Mouse (Mus musculus) thymus, adult 2 months (tissue): Measurements from ENCODE around the gene Wdr5. TPM values are rescaled to one million over a fixed set of nuclear protein-coding genes. Genes with fewer than 3 reads are reported as not detected.

ENCODE experiments used
- DNase-seq: peaks from one replicate; pipeline ENCODE4 v3.0.0; 2021
- H3K27ac ChIP-seq: fragments of 200-500 bp; 2 replicates; pipeline ENCODE4 v1.5.1; 2012; ENCODE audit warnings: low read length, control low read depth; ENCODE audit not compliant: control insufficient read depth, insufficient read depth
- H3K27me3 ChIP-seq: fragments of 200-500 bp; 2 replicates; pipeline ENCODE4 v1.6.1; 2012; ENCODE audit warnings: mild to moderate bottlenecking, low read length, moderate library complexity, mixed read lengths; ENCODE audit not compliant: control insufficient read depth, insufficient read depth
- H3K36me3 ChIP-seq: fragments of 200-500 bp; 2 replicates; pipeline ENCODE4 v1.6.1; 2012; ENCODE audit warnings: mild to moderate bottlenecking, low read length, moderate library complexity; ENCODE audit not compliant: control insufficient read depth, insufficient read depth
- H3K4me1 ChIP-seq: fragments of 200-500 bp; replicated peaks from 2 replicates; pipeline ENCODE4 v1.6.1; 2012; ENCODE audit warnings: low read length; ENCODE audit not compliant: control insufficient read depth, insufficient read depth
- H3K4me3 ChIP-seq: fragments of 200-500 bp; 2 replicates; pipeline ENCODE4 v1.5.1; 2012; ENCODE audit warnings: mild to moderate bottlenecking, low read length, control low read depth, moderate library complexity; ENCODE audit not compliant: control insufficient read depth, insufficient read depth
- CTCF ChIP-seq: fragments of 200-500 bp; IDR thresholded peaks from 2 replicates; pipeline ENCODE4 v1.5.1; 2012; ENCODE audit warnings: mild to moderate bottlenecking, control low read depth, low read length, moderate library complexity, borderline replicate concordance; ENCODE audit not compliant: control insufficient read depth, poor library complexity, insufficient read depth; ENCODE audit errors: extremely low read depth
- POLR2A ChIP-seq: fragments of 200-500 bp; IDR thresholded peaks from 2 replicates; pipeline ENCODE4 v1.6.1; 2012; ENCODE audit warnings: mild to moderate bottlenecking, low read length, control low read depth, moderate library complexity; ENCODE audit not compliant: control insufficient read depth, poor library complexity, insufficient read depth; ENCODE audit errors: extremely low read depth
- WGBS: fragments of 180-500 bp; shearing (Covaris S2); methylation state at CpG from one replicate; pipeline ENCODE4 v1.1.7; 2018; 5-methylcytosine and 5-hydroxymethylcytosine counted together
- polyA plus RNA-seq: library from polyadenylated mRNA; depleted of rRNA; stranded (reverse); fragments of >200 nt; gene quantifications from 2 replicates; pipeline ENCODE4 v1.2.3, GENCODE M21; 2012

Wdr5 gene
- polyA plus RNA-seq, 1 experiment, result 42.9 TPM

DNA sequence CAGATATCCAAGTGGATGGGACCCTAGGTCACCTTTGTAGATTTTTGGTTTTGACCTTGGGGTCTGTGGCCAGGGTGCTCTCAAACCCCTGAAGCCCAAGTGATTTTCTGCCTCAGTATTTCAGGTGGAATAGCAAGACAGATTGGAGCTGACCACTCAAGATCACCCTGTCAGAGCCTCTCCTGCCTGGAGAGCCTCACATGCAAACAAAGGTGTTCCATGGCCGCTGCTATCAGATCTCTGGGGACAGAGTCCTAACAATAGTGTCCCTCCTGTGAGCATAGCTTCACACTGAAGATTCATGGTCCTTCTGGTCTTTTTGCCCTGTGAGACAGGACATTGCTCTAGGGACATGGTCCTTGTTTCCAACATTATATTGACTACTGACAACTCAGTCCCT lies 46.2 kb downstream of the Wdr5 start:
- DNase-seq, result no peak
- no peak overlapping the region for H3K4me3 ChIP-seq
- 93% methylated on average over 1 of the region's 1 CpGs for WGBS
- no peaks in the 10 kb centered on the region for H3K4me1 ChIP-seq
- no peak overlapping the region for H3K27ac ChIP-seq
- TF ChIP-seq POLR2A, result no peak
- no peak for TF ChIP-seq CTCF
- H3K27me3 ChIP-seq, result no peaks in the 10 kb centered on the region
- H3K36me3 ChIP-seq, result no peaks in the 10 kb centered on the region

GRCm38 (mm10) chr2:27561829-27562228 lies 46.9 kb downstream of the Wdr5 start:
- Histone ChIP-seq H3K36me3 (no peaks in the 10 kb centered on the region), H3K27me3 (no peaks in the 10 kb centered on the region), H3K4me1 (no peaks in the 10 kb centered on the region), H3K4me3 (no peak overlapping the region), H3K27ac (no peak overlapping the region)
- no peak for TF ChIP-seq POLR2A
- TF ChIP-seq CTCF, result no peak
- WGBS, result 94% methylated on average over 3 of the region's 3 CpGs
- DNase-seq, result no peak

- TF ChIP-seq POLR2A, result no peak
- no peak for TF ChIP-seq CTCF
- Histone ChIP-seq H3K4me3 (no peak overlapping the region), H3K27me3 (no peaks in the 10 kb centered on the region), H3K4me1 (no peaks in the 10 kb centered on the region), H3K27ac (no peak overlapping the region), H3K36me3 (no peaks in the 10 kb centered on the region)
- no peak for DNase-seq
- 20% methylated on average over 9 of the region's 9 CpGs for WGBS
Measured at GRCm38 (mm10) chr2:27563641-27564148, 48.7 kb downstream of the Wdr5 start.

- H3K4me3 ChIP-seq, result no peak overlapping the region
- TF ChIP-seq CTCF, result no peak
- TF ChIP-seq POLR2A, result no peak
- no peaks in the 10 kb centered on the region for H3K36me3 ChIP-seq
- no peaks in the 10 kb centered on the region for H3K27me3 ChIP-seq
- H3K27ac ChIP-seq, result no peak overlapping the region
- WGBS, result 97% methylated on average over 4 of the region's 4 CpGs
- no peak for DNase-seq
- H3K4me1 ChIP-seq, result no peaks in the 10 kb centered on the region
Measured at GRCm38 (mm10) chr2:27564694-27565093, 49.7 kb downstream of the Wdr5 start.

DNA sequence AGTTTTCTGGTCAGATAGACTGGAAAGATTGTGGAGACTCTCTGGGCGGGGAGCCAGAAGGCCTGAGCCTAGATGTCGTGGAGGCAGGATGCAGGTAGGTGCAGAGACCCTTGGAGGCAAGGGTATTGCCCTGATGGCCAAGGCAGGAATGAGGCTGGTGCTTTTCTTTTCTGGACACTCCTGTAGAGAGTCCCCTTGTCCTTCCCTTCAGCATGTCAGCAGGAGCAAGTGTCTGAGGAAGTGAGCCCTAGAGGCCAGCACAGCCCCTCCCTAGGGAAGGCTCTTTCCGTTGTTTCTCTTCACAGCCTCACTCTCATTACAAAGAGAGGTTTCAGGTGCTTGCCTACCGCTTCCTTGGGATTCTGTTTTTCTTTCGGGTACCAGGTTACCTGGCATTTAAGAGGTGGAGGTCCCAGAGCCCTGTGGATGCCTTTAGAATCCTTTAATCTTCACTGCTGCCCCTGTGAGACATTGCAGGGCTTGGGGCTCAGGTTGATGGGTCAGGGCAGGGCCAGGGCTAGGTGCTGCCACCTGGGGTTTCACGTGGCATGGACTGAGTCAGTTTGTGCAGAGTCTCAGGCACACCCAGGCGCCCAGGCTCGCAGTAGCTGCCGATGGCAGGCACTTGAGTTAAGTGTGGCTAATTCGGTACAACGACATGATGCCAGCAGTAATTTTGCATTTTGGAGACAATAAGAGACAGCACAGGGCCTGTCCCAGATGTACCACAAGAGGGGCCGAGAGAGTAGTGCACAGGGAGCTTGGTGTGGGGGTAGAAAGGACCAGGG lies 50.6 kb downstream of the Wdr5 start:
- DNase-seq, result no peak
- no peak for TF ChIP-seq POLR2A
- TF ChIP-seq CTCF, result no peak
- Histone ChIP-seq H3K4me1 (no peaks in the 10 kb centered on the region), H3K27ac (no peak overlapping the region), H3K4me3 (no peak overlapping the region), H3K27me3 (no peaks in the 10 kb centered on the region), H3K36me3 (no peaks in the 10 kb centered on the region)
- WGBS, result 90% methylated on average over 12 of the region's 12 CpGs

- H3K4me3 ChIP-seq, result no peak overlapping the region
- TF ChIP-seq CTCF (no peak), POLR2A (no peak)
- H3K36me3 ChIP-seq, result no peaks in the 10 kb centered on the region
- no peaks in the 10 kb centered on the region for H3K27me3 ChIP-seq
- H3K27ac ChIP-seq, result no peak overlapping the region
- H3K4me1 ChIP-seq, result no peaks in the 10 kb centered on the region
- 90% methylated on average over 5 of the region's 5 CpGs for WGBS
- DNase-seq, result no peak
Measured at GRCm38 (mm10) chr2:27570856-27571255, 55.9 kb downstream of the Wdr5 start.
